Mouse (Mus musculus) limb, embryonic 12.5 days (tissue): ENCODE results near the gene Cyb5r3. TPM values are rescaled to one million over a fixed set of nuclear protein-coding genes. Genes with fewer than 3 reads are reported as not detected.
A peak's percentile ranks its signal among the peaks of the same experiment; 100 is the strongest.

Experiments used
- ATAC-seq: fragments of 200-750 bp; cut with Nextera tagmentation; 2 replicates; pipeline ENCODE4 v1.8.0; 2017; ENCODE audit warnings: low read depth, moderate TSS enrichment; ENCODE audit not compliant: insufficient number of reproducible peaks, insufficient read depth, low FRiP score, low TSS enrichment
- H3K27ac ChIP-seq: fragments of 300-500 bp; sonication (generic); 2 replicates; pipeline ENCODE4 v1.5.1; 2016; ENCODE audit warnings: mild to moderate bottlenecking, moderate library complexity
- H3K27me3 ChIP-seq: fragments of 300-500 bp; sonication (generic); 2 replicates; pipeline ENCODE4 v1.6.1; 2016; ENCODE audit warnings: mild to moderate bottlenecking, moderate library complexity
- H3K36me3 ChIP-seq: fragments of 300-500 bp; sonication (generic); 2 replicates; pipeline ENCODE4 v1.6.1; 2016; ENCODE audit warnings: mild to moderate bottlenecking, moderate library complexity
- H3K4me1 ChIP-seq: fragments of 300-500 bp; sonication (generic); replicated peaks from 2 replicates; pipeline ENCODE4 v1.6.1; 2016
- H3K4me2 ChIP-seq: fragments of 300-500 bp; sonication (generic); 2 replicates; pipeline ENCODE4 v1.6.1; 2016; ENCODE audit warnings: mild to moderate bottlenecking, moderate library complexity
- H3K4me3 ChIP-seq: fragments of 300-500 bp; sonication (generic); replicated peaks from 2 replicates; pipeline ENCODE4 v1.5.1; 2016; ENCODE audit warnings: mild to moderate bottlenecking
- H3K9ac ChIP-seq: fragments of 300-500 bp; sonication (generic); replicated peaks from 2 replicates; pipeline ENCODE4 v1.6.1; 2016; ENCODE audit warnings: mild to moderate bottlenecking, moderate library complexity
- H3K9me3 ChIP-seq: fragments of 300-500 bp; sonication (generic); 2 replicates; pipeline ENCODE4 v1.6.1; 2016; ENCODE audit warnings: mild to moderate bottlenecking, moderate library complexity
- WGBS: fragments of 180-500 bp; shearing (Covaris S2); methylation state at CpG from one replicate; pipeline ENCODE4 v1.1.7; 2016; 5-methylcytosine and 5-hydroxymethylcytosine counted together
- polyA plus RNA-seq: library from polyadenylated mRNA; unstranded; fragments of >200 nt; fragmentation: Nextera tagmentation; extraction: Ambion mirVana; gene quantifications from 2 replicates; pipeline ENCODE4 v1.2.1, GENCODE M21; 2016

Gene Cyb5r3
- polyA plus RNA-seq, 1 experiment from 2014 or later, result 85.8 TPM

- H3K4me1 ChIP-seq, result no peaks in the 10 kb centered on the region
- H3K27me3 ChIP-seq, result no peaks in the 10 kb centered on the region
- 92% methylated on average over 7 of the region's 7 CpGs for WGBS
- no peak overlapping the region for H3K27ac ChIP-seq
- H3K9me3 ChIP-seq, result no peaks in the 10 kb centered on the region
- H3K9ac ChIP-seq, result no peak overlapping the region
- H3K4me2 ChIP-seq, result no peak overlapping the region
- H3K4me3 ChIP-seq, result no peak overlapping the region
- no peak for ATAC-seq
- H3K36me3 ChIP-seq, result peaks cover 84% of the 10 kb centered on the region
Observed at GRCm38 (mm10) chr15:83158587-83159160, 13.7 kb downstream of the Cyb5r3 start.

- H3K4me1 ChIP-seq, result no peaks in the 10 kb centered on the region
- H3K9me3 ChIP-seq, result no peaks in the 10 kb centered on the region
- H3K9ac ChIP-seq, result no peak overlapping the region
- WGBS, result 97% methylated on average over 6 of the region's 6 CpGs
- H3K27ac ChIP-seq, result no peak overlapping the region
- no peak overlapping the region for H3K4me3 ChIP-seq
- no peak for ATAC-seq
- H3K36me3 ChIP-seq, result peaks cover 86% of the 10 kb centered on the region
- H3K4me2 ChIP-seq, result no peak overlapping the region
- H3K27me3 ChIP-seq, result no peaks in the 10 kb centered on the region
Observed at GRCm38 (mm10) chr15:83157667-83158064, 14.7 kb downstream of the Cyb5r3 start.

GRCm38 (mm10) chr15:83156929-83157666, 15.3 kb downstream of the Cyb5r3 start:
- no peaks in the 10 kb centered on the region for H3K4me1 ChIP-seq
- H3K27me3 ChIP-seq, result no peaks in the 10 kb centered on the region
- peaks cover 81% of the 10 kb centered on the region for H3K36me3 ChIP-seq
- WGBS, result 75% methylated on average over 11 of the region's 11 CpGs
- no peak overlapping the region for H3K9ac ChIP-seq
- ATAC-seq, result no peak
- no peak overlapping the region for H3K4me2 ChIP-seq
- no peaks in the 10 kb centered on the region for H3K9me3 ChIP-seq
- no peak overlapping the region for H3K4me3 ChIP-seq
- H3K27ac ChIP-seq, result no peak overlapping the region

- Histone ChIP-seq H3K4me2 (no peak overlapping the region), H3K4me3 (no peak overlapping the region), H3K9ac (no peak overlapping the region; the same call in 1 of the 2 replicates), H3K4me1 (no peaks in the 10 kb centered on the region), H3K27ac (no peak overlapping the region), H3K36me3 (peaks cover 68% of the 10 kb centered on the region), H3K27me3 (no peaks in the 10 kb centered on the region), H3K9me3 (no peaks in the 10 kb centered on the region)
- no peak for ATAC-seq
- 61% methylated on average over 6 of the region's 6 CpGs for WGBS
Observed at GRCm38 (mm10) chr15:83155672-83156419, 16.5 kb downstream of the Cyb5r3 start.

GRCm38 (mm10) chr15:83154309-83154708, 18.1 kb downstream of the Cyb5r3 start:
- 96% methylated on average over 7 of the region's 7 CpGs for WGBS
- no peaks in the 10 kb centered on the region for H3K4me1 ChIP-seq

GRCm38 (mm10) chr15:83150694-83151093, 21.7 kb downstream of the Cyb5r3 start:
- no peak overlapping the region for H3K9ac ChIP-seq
- no peak for ATAC-seq
- H3K4me2 ChIP-seq, result no peak overlapping the region
- H3K27me3 ChIP-seq, result no peaks in the 10 kb centered on the region
- 87% methylated on average over 4 of the region's 4 CpGs for WGBS
- H3K4me3 ChIP-seq, result no peak overlapping the region
- H3K9me3 ChIP-seq, result no peaks in the 10 kb centered on the region
- no peak overlapping the region for H3K27ac ChIP-seq
- peaks cover 42% of the 10 kb centered on the region for H3K36me3 ChIP-seq
- H3K4me1 ChIP-seq, result peaks cover 7% of the 10 kb centered on the region; the same call in 1 of the 2 replicates

More at GRCm38 (mm10) chr15:83154309-83154708, 18.1 kb downstream of the Cyb5r3 start:
- H3K36me3 ChIP-seq, result peaks cover 53% of the 10 kb centered on the region
- H3K4me3 ChIP-seq, result no peak overlapping the region
- H3K4me2 ChIP-seq, result no peak overlapping the region
- no peak overlapping the region for H3K27ac ChIP-seq
- no peak for ATAC-seq
- H3K9ac ChIP-seq, result no peak overlapping the region
- H3K27me3 ChIP-seq, result no peaks in the 10 kb centered on the region
- H3K9me3 ChIP-seq, result no peaks in the 10 kb centered on the region

- Histone ChIP-seq H3K9ac (0 out of 2 replicates have a peak overlapping the region, but pooled peaks have one; percentile 24), H3K36me3 (peaks cover 45% of the 10 kb centered on the region), H3K27me3 (no peaks in the 10 kb centered on the region), H3K27ac (peak overlapping the region; percentile 97), H3K4me2 (peak overlapping the region; percentile 81), H3K9me3 (no peaks in the 10 kb centered on the region), H3K4me1 (peaks cover 7% of the 10 kb centered on the region; the same call in 1 of the 2 replicates), H3K4me3 (peak overlapping the region; percentile 85)
- 19% methylated on average over 3 of the region's 3 CpGs for WGBS
- no peak for ATAC-seq
Observed at GRCm38 (mm10) chr15:83150073-83150442, 22.3 kb downstream of the Cyb5r3 start.

GRCm38 (mm10) chr15:83149196-83150072, 23.0 kb downstream of the Cyb5r3 start, which contains the start of gene Poldip3:
Gene Poldip3, minus strand, starts transcription at chr15:83149384.
- Histone ChIP-seq H3K27me3 (no peaks in the 10 kb centered on the region), H3K36me3 (peaks cover 49% of the 10 kb centered on the region), H3K9me3 (no peaks in the 10 kb centered on the region), H3K4me3 (peak within 1 kb of the TSS; percentile 85), H3K4me2 (peak within 1 kb of the TSS; percentile 81), H3K4me1 (peaks cover 7% of the 10 kb centered on the region; the same call in 1 of the 2 replicates), H3K27ac (peak within 1 kb of the TSS; percentile 97), H3K9ac (peak within 1 kb of the TSS; percentile 93)
- WGBS, result under 1% methylated on average over 56 of the region's 56 CpGs
- peak; percentile 91 for ATAC-seq

- H3K36me3 ChIP-seq, result peaks cover 49% of the 10 kb centered on the region
- H3K4me1 ChIP-seq, result peaks cover 10% of the 10 kb centered on the region; the same call in 1 of the 2 replicates
- H3K27me3 ChIP-seq, result no peaks in the 10 kb centered on the region
- H3K9ac ChIP-seq, result peak overlapping the region; percentile 93
- under 1% methylated on average over 41 of the region's 41 CpGs for WGBS
- no peaks in the 10 kb centered on the region for H3K9me3 ChIP-seq
- H3K4me2 ChIP-seq, result peak overlapping the region; percentile 81
- H3K4me3 ChIP-seq, result peak overlapping the region; percentile 85
- peak overlapping the region; percentile 97 for H3K27ac ChIP-seq
- peak; percentile 75 for ATAC-seq
Observed at GRCm38 (mm10) chr15:83148801-83149195, 23.6 kb downstream of the Cyb5r3 start.

- H3K27me3 ChIP-seq, result no peaks in the 10 kb centered on the region
- peaks cover 10% of the 10 kb centered on the region; the same call in 1 of the 2 replicates for H3K4me1 ChIP-seq
- peaks cover 45% of the 10 kb centered on the region for H3K36me3 ChIP-seq
- H3K9me3 ChIP-seq, result no peaks in the 10 kb centered on the region
- H3K4me3 ChIP-seq, result peak overlapping the region; percentile 85
- peak overlapping the region; percentile 97 for H3K27ac ChIP-seq
- no peak for ATAC-seq
- peak overlapping the region; percentile 81 for H3K4me2 ChIP-seq
- WGBS, result 3% methylated on average over 21 of the region's 21 CpGs
- peak overlapping the region; percentile 93 for H3K9ac ChIP-seq
Observed at GRCm38 (mm10) chr15:83148395-83148794, 24.0 kb downstream of the Cyb5r3 start.
